Mouse (Mus musculus): ENCODE results near the gene Timm13.

GRCm38 (mm10) chr10:80940320-80940987 is 39.7 kb upstream of the Timm13 start:
- no peak for TF ChIP-seq CTCF (IDR thresholded peaks at IDR 0.05; ENCODE audit: borderline replicate concordance, insufficient read depth, low read depth, low read length)
- no peak for TF ChIP-seq POLR2A (IDR thresholded peaks at IDR 0.05; ENCODE audit: borderline replicate concordance, insufficient read depth, low read length)
